Mouse (Mus musculus): Measurements from ENCODE around the gene Gbp2. TPM values are rescaled to one million over a fixed set of nuclear protein-coding genes. Genes with fewer than 3 reads are reported as not detected.
"Not testable (repeated sequence)": the region's sequence is repeated elsewhere in the genome, so short reads cannot be mapped to it uniquely, and the experiment has no call there.

The Gbp2 gene
- polyA plus RNA-seq, 1 experiment from 2014 or later, result 2.4 TPM

GRCm38 (mm10) chr3:142630385-142630784 lies 10.0 kb downstream of the Gbp2 start:
- WGBS, result 77% methylated on average over 8 of the region's 8 CpGs

GRCm38 (mm10) chr3:142640201-142640600 lies 19.8 kb downstream of the Gbp2 start:
- 7% methylated on average over 9 of the region's 9 CpGs for WGBS
- Histone ChIP-seq H3K4me3 (ENCODE audit: control insufficient read depth in 1 of 2, insufficient read depth in 1 of 2, low read depth in 1 of 2, low read length in 2 of 2) (no peak overlapping the region), H3K27me3 (ENCODE audit: control insufficient read depth, insufficient read depth, low read length) (no peaks in the 10 kb centered on the region), H3K4me1 (ENCODE audit: control insufficient read depth in 2 of 2, insufficient read depth in 2 of 2, low read length in 2 of 2) (no peaks in the 10 kb centered on the region), H3K36me3 (ENCODE audit: control insufficient read depth, insufficient read depth, low read length) (no peaks in the 10 kb centered on the region), H3K9ac (ENCODE audit: low read length) (no peak overlapping the region), H3K4me2 (ENCODE audit: low read length) (peak overlapping the region; percentile 48), H3K9me3 (ENCODE audit: control insufficient read depth, low read length) (no peaks in the 10 kb centered on the region), H3K27ac (replicated peaks in 1 of 2; ENCODE audit: control insufficient read depth in 1 of 2, insufficient read depth in 1 of 2, low read depth in 2 of 2, low read length in 2 of 2) (no peak overlapping the region)
- no peak for ATAC-seq (ENCODE audit: insufficient number of reproducible peaks, insufficient read depth, low FRiP score, low read depth)

More at GRCm38 (mm10) chr3:142630385-142630784, 10.0 kb downstream of the Gbp2 start:
- no peaks in the 10 kb centered on the region for H3K36me3 ChIP-seq (ENCODE audit: control insufficient read depth, insufficient read depth, low read length)
- no peak overlapping the region for H3K4me3 ChIP-seq (ENCODE audit: control insufficient read depth in 1 of 2, insufficient read depth in 1 of 2, low read depth in 1 of 2, low read length in 2 of 2)
- H3K27ac ChIP-seq (replicated peaks in 1 of 2; ENCODE audit: control insufficient read depth in 1 of 2, insufficient read depth in 1 of 2, low read depth in 2 of 2, low read length in 2 of 2), result no peak overlapping the region
- ATAC-seq (ENCODE audit: insufficient number of reproducible peaks, insufficient read depth, low FRiP score, low read depth), result no peak
- no peak overlapping the region for H3K9ac ChIP-seq (ENCODE audit: low read length)
- H3K9me3 ChIP-seq (ENCODE audit: control insufficient read depth, low read length), result no peaks in the 10 kb centered on the region
- H3K4me1 ChIP-seq (ENCODE audit: control insufficient read depth in 2 of 2, insufficient read depth in 2 of 2, low read length in 2 of 2), result no peaks in the 10 kb centered on the region
- no peak overlapping the region for H3K4me2 ChIP-seq (ENCODE audit: low read length)
- no peaks in the 10 kb centered on the region for H3K27me3 ChIP-seq (ENCODE audit: control insufficient read depth, insufficient read depth, low read length)

- ATAC-seq (ENCODE audit: insufficient number of reproducible peaks, insufficient read depth, low FRiP score, low read depth); H3K27me3 ChIP-seq (ENCODE audit: control insufficient read depth, insufficient read depth, low read length); H3K36me3 ChIP-seq (ENCODE audit: control insufficient read depth, insufficient read depth, low read length); H3K4me2 ChIP-seq (ENCODE audit: low read length); H3K27ac ChIP-seq (replicated peaks in 1 of 2; ENCODE audit: control insufficient read depth in 1 of 2, insufficient read depth in 1 of 2, low read depth in 2 of 2, low read length in 2 of 2); H3K4me1 ChIP-seq (ENCODE audit: control insufficient read depth in 2 of 2, insufficient read depth in 2 of 2, low read length in 2 of 2); H3K9ac ChIP-seq (ENCODE audit: low read length); H3K9me3 ChIP-seq (ENCODE audit: control insufficient read depth, low read length); H3K4me3 ChIP-seq (ENCODE audit: control insufficient read depth in 1 of 2, insufficient read depth in 1 of 2, low read depth in 1 of 2, low read length in 2 of 2): not testable (repeated sequence)
- 4% methylated on average over 2 of the region's 2 CpGs for WGBS
Measured at GRCm38 (mm10) chr3:142645949-142646348, 25.5 kb downstream of the Gbp2 start.

- not testable (repeated sequence) for H3K27me3 ChIP-seq (ENCODE audit: control insufficient read depth, insufficient read depth, low read length); H3K4me3 ChIP-seq (ENCODE audit: control insufficient read depth in 1 of 2, insufficient read depth in 1 of 2, low read depth in 1 of 2, low read length in 2 of 2); ATAC-seq (ENCODE audit: insufficient number of reproducible peaks, insufficient read depth, low FRiP score, low read depth); H3K4me1 ChIP-seq (ENCODE audit: control insufficient read depth in 2 of 2, insufficient read depth in 2 of 2, low read length in 2 of 2); H3K9me3 ChIP-seq (ENCODE audit: control insufficient read depth, low read length); H3K36me3 ChIP-seq (ENCODE audit: control insufficient read depth, insufficient read depth, low read length); H3K27ac ChIP-seq (replicated peaks in 1 of 2; ENCODE audit: control insufficient read depth in 1 of 2, insufficient read depth in 1 of 2, low read depth in 2 of 2, low read length in 2 of 2); H3K4me2 ChIP-seq (ENCODE audit: low read length); H3K9ac ChIP-seq (ENCODE audit: low read length)
- WGBS, result 63% methylated on average over 7 of the region's 7 CpGs
Measured at GRCm38 (mm10) chr3:142647836-142648235, 27.4 kb downstream of the Gbp2 start.

- H3K27ac ChIP-seq (replicated peaks in 1 of 2; ENCODE audit: control insufficient read depth in 1 of 2, insufficient read depth in 1 of 2, low read depth in 2 of 2, low read length in 2 of 2), result no peak overlapping the region
- H3K36me3 ChIP-seq (ENCODE audit: control insufficient read depth, insufficient read depth, low read length), result no peaks in the 10 kb centered on the region
- no peaks in the 10 kb centered on the region for H3K4me1 ChIP-seq (ENCODE audit: control insufficient read depth in 2 of 2, insufficient read depth in 2 of 2, low read length in 2 of 2)
- no peak for ATAC-seq (ENCODE audit: insufficient number of reproducible peaks, insufficient read depth, low FRiP score, low read depth)
- H3K9me3 ChIP-seq (ENCODE audit: control insufficient read depth, low read length), result no peaks in the 10 kb centered on the region
- no peak overlapping the region for H3K4me2 ChIP-seq (ENCODE audit: low read length)
- 37% methylated on average over 2 of the region's 2 CpGs for whole genome bisulfite sequencing
- no peaks in the 10 kb centered on the region for H3K27me3 ChIP-seq (ENCODE audit: control insufficient read depth, insufficient read depth, low read length)
- no peak overlapping the region for H3K9ac ChIP-seq (ENCODE audit: low read length)
- no peak overlapping the region for H3K4me3 ChIP-seq (ENCODE audit: control insufficient read depth in 1 of 2, insufficient read depth in 1 of 2, low read depth in 1 of 2, low read length in 2 of 2)
Measured at GRCm38 (mm10) chr3:142650205-142650604, 29.8 kb downstream of the Gbp2 start.

GRCm38 (mm10) chr3:142664723-142665122 lies 44.3 kb downstream of the Gbp2 start:
- Histone ChIP-seq H3K9me3 (ENCODE audit: control insufficient read depth, low read length) (peaks cover 8% of the 10 kb centered on the region; the same call in 1 of the 2 replicates), H3K4me1 (ENCODE audit: control insufficient read depth in 2 of 2, insufficient read depth in 2 of 2, low read length in 2 of 2) (no peaks in the 10 kb centered on the region), H3K27ac (replicated peaks in 1 of 2; ENCODE audit: control insufficient read depth in 1 of 2, insufficient read depth in 1 of 2, low read depth in 2 of 2, low read length in 2 of 2) (no peak overlapping the region), H3K4me2 (ENCODE audit: low read length) (no peak overlapping the region), H3K9ac (ENCODE audit: low read length) (no peak overlapping the region), H3K36me3 (ENCODE audit: control insufficient read depth, insufficient read depth, low read length) (no peaks in the 10 kb centered on the region), H3K4me3 (ENCODE audit: control insufficient read depth in 1 of 2, insufficient read depth in 1 of 2, low read depth in 1 of 2, low read length in 2 of 2) (no peak overlapping the region), H3K27me3 (ENCODE audit: control insufficient read depth, insufficient read depth, low read length) (no peaks in the 10 kb centered on the region)
- no peak for ATAC-seq (ENCODE audit: insufficient number of reproducible peaks, insufficient read depth, low FRiP score, low read depth)
- WGBS, result 93% methylated on average over 8 of the region's 8 CpGs

GRCm38 (mm10) chr3:142674607-142675006 lies 54.2 kb downstream of the Gbp2 start:
- Histone ChIP-seq H3K4me2 (ENCODE audit: low read length) (no peak overlapping the region), H3K36me3 (ENCODE audit: control insufficient read depth, insufficient read depth, low read length) (no peaks in the 10 kb centered on the region), H3K9me3 (ENCODE audit: control insufficient read depth, low read length) (no peaks in the 10 kb centered on the region), H3K27ac (replicated peaks in 1 of 2; ENCODE audit: control insufficient read depth in 1 of 2, insufficient read depth in 1 of 2, low read depth in 2 of 2, low read length in 2 of 2) (no peak overlapping the region), H3K4me3 (ENCODE audit: control insufficient read depth in 1 of 2, insufficient read depth in 1 of 2, low read depth in 1 of 2, low read length in 2 of 2) (no peak overlapping the region), H3K9ac (ENCODE audit: low read length) (no peak overlapping the region), H3K27me3 (ENCODE audit: control insufficient read depth, insufficient read depth, low read length) (no peaks in the 10 kb centered on the region), H3K4me1 (ENCODE audit: control insufficient read depth in 2 of 2, insufficient read depth in 2 of 2, low read length in 2 of 2) (no peaks in the 10 kb centered on the region)
- 70% methylated on average over 1 of the region's 1 CpGs for WGBS
- no peak for ATAC-seq (ENCODE audit: insufficient number of reproducible peaks, insufficient read depth, low FRiP score, low read depth)
